Mouse (Mus musculus) forebrain, embryonic 13.5 days (tissue): ENCODE measurements around the gene 5430419D17Rik. TPM values are rescaled to one million over a fixed set of nuclear protein-coding genes. Genes with fewer than 3 reads are reported as not detected.

ENCODE experiments used
- ATAC-seq: fragments of 200-750 bp; cut with Nextera tagmentation; 2 replicates; pipeline ENCODE4 v1.8.0; 2017
- H3K27ac ChIP-seq: fragments of 300-500 bp; sonication (generic); 2 replicates; pipeline ENCODE4 v1.5.1; 2015; ENCODE audit warnings: inconsistent platforms, mild to moderate bottlenecking, moderate library complexity
- H3K27me3 ChIP-seq: fragments of 300-500 bp; sonication (generic); 2 replicates; pipeline ENCODE4 v1.6.1; 2015; ENCODE audit warnings: mild to moderate bottlenecking, inconsistent platforms
- H3K36me3 ChIP-seq: fragments of 300-500 bp; sonication (generic); 2 replicates; pipeline ENCODE4 v1.6.1; 2015; ENCODE audit warnings: mild to moderate bottlenecking, inconsistent platforms; ENCODE audit not compliant: poor library complexity, severe bottlenecking
- H3K4me1 ChIP-seq: fragments of 300-500 bp; sonication (generic); 2 replicates; pipeline ENCODE4 v1.6.1; 2015; ENCODE audit warnings: inconsistent platforms
- H3K4me2 ChIP-seq: fragments of 300-500 bp; sonication (generic); 2 replicates; pipeline ENCODE4 v1.6.1; 2015; ENCODE audit warnings: inconsistent platforms, mild to moderate bottlenecking, moderate library complexity
- H3K4me3 ChIP-seq: fragments of 300-500 bp; sonication (generic); 2 replicates; pipeline ENCODE4 v1.5.1; 2015; ENCODE audit warnings: mild to moderate bottlenecking, inconsistent platforms
- H3K9ac ChIP-seq: fragments of 300-500 bp; sonication (generic); 2 replicates; pipeline ENCODE4 v1.6.1; 2015; ENCODE audit warnings: mild to moderate bottlenecking, inconsistent platforms
- H3K9me3 ChIP-seq: fragments of 300-500 bp; sonication (generic); replicated peaks from 2 replicates; pipeline ENCODE4 v1.6.1; 2016; ENCODE audit warnings: inconsistent platforms
- WGBS: fragments of 180-500 bp; shearing (Covaris S2); methylation state at CpG from one replicate; pipeline ENCODE4 v1.1.7; 2015; 5-methylcytosine and 5-hydroxymethylcytosine counted together
- polyA plus RNA-seq: library from polyadenylated mRNA; unstranded; fragments of >200 nt; fragmentation: Nextera tagmentation; extraction: Ambion mirVana; gene quantifications from 2 replicates; pipeline ENCODE4 v1.2.1, GENCODE M21; 2015

5430419D17Rik gene
- polyA plus RNA-seq, 1 experiment from 2014 or later, result not detected

GRCm38 (mm10) chr7:131318340-131318739 is 144.1 kb downstream of the 5430419D17Rik start:
- no peaks in the 10 kb centered on the region for H3K27me3 ChIP-seq
- H3K36me3 ChIP-seq, result no peaks in the 10 kb centered on the region
- H3K9ac ChIP-seq, result no peak overlapping the region
- ATAC-seq, result no peak
- no peak overlapping the region for H3K4me3 ChIP-seq
- no peak overlapping the region for H3K27ac ChIP-seq
- no peak overlapping the region for H3K4me2 ChIP-seq
- H3K4me1 ChIP-seq, result no peaks in the 10 kb centered on the region
- no peaks in the 10 kb centered on the region for H3K9me3 ChIP-seq
- WGBS, result 85% methylated on average over 6 of the region's 7 CpGs

DNA sequence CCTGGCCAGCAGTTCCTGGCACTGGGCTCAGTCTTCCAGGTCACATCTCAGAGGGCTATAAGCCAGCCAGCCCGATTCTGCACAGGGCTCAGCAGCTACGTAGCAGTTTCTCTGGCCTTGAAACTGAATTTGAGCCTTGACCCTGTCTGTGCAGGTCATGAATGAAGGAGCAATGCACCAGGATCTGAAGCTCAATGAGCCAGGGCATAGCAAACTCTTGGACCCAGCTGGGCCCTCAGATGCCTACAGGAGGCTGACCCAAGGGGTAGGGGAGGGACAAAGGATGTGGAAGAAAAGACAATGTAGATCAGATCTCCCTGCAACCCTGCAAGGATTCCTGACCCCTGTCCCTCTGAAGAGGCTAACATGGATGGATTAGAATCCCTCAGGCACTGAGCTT is 148.0 kb downstream of the 5430419D17Rik start, which contains the start of gene Cuzd1:
Gene Cuzd1, minus strand, starts transcription at position 101 of the 400 bp plus-strand sequence.
- no peak within 1 kb of the TSS for H3K4me2 ChIP-seq
- H3K9ac ChIP-seq, result no peak within 1 kb of the TSS
- H3K36me3 ChIP-seq, result no peaks in the 10 kb centered on the region
- H3K27me3 ChIP-seq, result no peaks in the 10 kb centered on the region
- no peak within 1 kb of the TSS for H3K27ac ChIP-seq
- WGBS, result 79% methylated on average over 2 of the region's 2 CpGs
- no peaks in the 10 kb centered on the region for H3K4me1 ChIP-seq
- H3K9me3 ChIP-seq, result no peaks in the 10 kb centered on the region
- H3K4me3 ChIP-seq, result no peak within 1 kb of the TSS
- ATAC-seq, result no peak

- Histone ChIP-seq H3K36me3 (no peaks in the 10 kb centered on the region), H3K27me3 (no peaks in the 10 kb centered on the region), H3K4me3 (no peak overlapping the region), H3K27ac (no peak overlapping the region), H3K4me2 (no peak overlapping the region), H3K9ac (no peak overlapping the region), H3K9me3 (no peaks in the 10 kb centered on the region), H3K4me1 (no peaks in the 10 kb centered on the region)
- 86% methylated on average over 5 of the region's 5 CpGs for WGBS
- no peak for ATAC-seq
These were observed 152.9 kb downstream of the 5430419D17Rik start for GRCm38 (mm10) chr7:131327054-131327453.

DNA sequence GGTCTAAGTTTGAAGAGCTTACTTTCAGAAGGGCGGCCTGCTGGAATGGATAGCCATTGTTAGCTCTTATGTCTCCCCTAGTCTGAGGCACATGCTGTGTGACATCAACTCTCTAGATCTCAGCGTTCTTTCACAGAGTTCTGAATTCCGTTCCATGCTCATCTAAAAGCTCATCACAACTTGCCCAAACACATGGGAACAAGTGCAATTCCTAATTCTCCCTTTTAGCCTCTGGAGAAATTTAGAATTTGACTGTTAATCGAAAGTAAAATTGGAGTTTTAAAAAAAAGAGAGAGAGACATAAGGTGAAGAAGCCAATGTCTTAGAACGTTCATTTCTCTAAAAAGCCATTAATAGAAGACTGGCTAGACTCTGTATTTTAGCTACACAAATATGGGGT is 155.2 kb downstream of the 5430419D17Rik start, which contains the start of gene Fam24b:
Gene Fam24b, minus strand, starts transcription at position 101 of the 400 bp plus-strand sequence.
- no peaks in the 10 kb centered on the region for H3K36me3 ChIP-seq
- H3K9ac ChIP-seq, result no peak within 1 kb of the TSS
- H3K4me2 ChIP-seq, result no peak within 1 kb of the TSS
- no peaks in the 10 kb centered on the region for H3K4me1 ChIP-seq
- no peak within 1 kb of the TSS for H3K4me3 ChIP-seq
- ATAC-seq, result no peak
- H3K27ac ChIP-seq, result no peak within 1 kb of the TSS
- 88% methylated on average over 5 of the region's 5 CpGs for WGBS
- no peaks in the 10 kb centered on the region for H3K9me3 ChIP-seq
- no peaks in the 10 kb centered on the region for H3K27me3 ChIP-seq

- ATAC-seq, result no peak
- peaks cover 4% of the 10 kb centered on the region; the same call in 1 of the 2 replicates for H3K4me1 ChIP-seq
- no peaks in the 10 kb centered on the region for H3K9me3 ChIP-seq
- H3K4me3 ChIP-seq, result no peak overlapping the region
- H3K27me3 ChIP-seq, result no peaks in the 10 kb centered on the region
- H3K4me2 ChIP-seq, result no peak overlapping the region
- no peak overlapping the region for H3K9ac ChIP-seq
- H3K27ac ChIP-seq, result no peak overlapping the region
- WGBS, result 82% methylated on average over 2 of the region's 2 CpGs
- no peaks in the 10 kb centered on the region for H3K36me3 ChIP-seq
These were observed 157.5 kb downstream of the 5430419D17Rik start for GRCm38 (mm10) chr7:131331688-131332087.

GRCm38 (mm10) chr7:131333564-131333963 is 159.4 kb downstream of the 5430419D17Rik start, which contains the start of gene Fam24a:
Gene Fam24a, plus strand, starts transcription at chr7:131333864.
- WGBS, result 46% methylated on average over 1 of the region's 1 CpGs

GRCm38 (mm10) chr7:131337502-131338068 is 163.4 kb downstream of the 5430419D17Rik start:
- whole genome bisulfite sequencing, result 26% methylated on average over 8 of the region's 8 CpGs
- no peak overlapping the region for H3K9ac ChIP-seq
- H3K4me1 ChIP-seq, result peaks cover 15% of the 10 kb centered on the region; the same call in 1 of the 2 replicates
- H3K36me3 ChIP-seq, result peaks cover 28% of the 10 kb centered on the region
- no peak overlapping the region for H3K27ac ChIP-seq
- no peaks in the 10 kb centered on the region for H3K27me3 ChIP-seq
- no peak for ATAC-seq
- H3K4me2 ChIP-seq, result 0 out of 2 replicates have a peak overlapping the region, but pooled peaks have one; percentile 5
- H3K4me3 ChIP-seq, result no peak overlapping the region
- no peaks in the 10 kb centered on the region for H3K9me3 ChIP-seq

More at GRCm38 (mm10) chr7:131333564-131333963, 159.4 kb downstream of the 5430419D17Rik start, which contains the start of gene Fam24a:
- Histone ChIP-seq H3K4me3 (no peak within 1 kb of the TSS), H3K9ac (no peak within 1 kb of the TSS), H3K27ac (no peak within 1 kb of the TSS), H3K9me3 (no peaks in the 10 kb centered on the region), H3K4me1 (peaks cover 15% of the 10 kb centered on the region; the same call in 1 of the 2 replicates), H3K27me3 (no peaks in the 10 kb centered on the region), H3K4me2 (no peak within 1 kb of the TSS), H3K36me3 (no peaks in the 10 kb centered on the region)
- no peak for ATAC-seq

DNA sequence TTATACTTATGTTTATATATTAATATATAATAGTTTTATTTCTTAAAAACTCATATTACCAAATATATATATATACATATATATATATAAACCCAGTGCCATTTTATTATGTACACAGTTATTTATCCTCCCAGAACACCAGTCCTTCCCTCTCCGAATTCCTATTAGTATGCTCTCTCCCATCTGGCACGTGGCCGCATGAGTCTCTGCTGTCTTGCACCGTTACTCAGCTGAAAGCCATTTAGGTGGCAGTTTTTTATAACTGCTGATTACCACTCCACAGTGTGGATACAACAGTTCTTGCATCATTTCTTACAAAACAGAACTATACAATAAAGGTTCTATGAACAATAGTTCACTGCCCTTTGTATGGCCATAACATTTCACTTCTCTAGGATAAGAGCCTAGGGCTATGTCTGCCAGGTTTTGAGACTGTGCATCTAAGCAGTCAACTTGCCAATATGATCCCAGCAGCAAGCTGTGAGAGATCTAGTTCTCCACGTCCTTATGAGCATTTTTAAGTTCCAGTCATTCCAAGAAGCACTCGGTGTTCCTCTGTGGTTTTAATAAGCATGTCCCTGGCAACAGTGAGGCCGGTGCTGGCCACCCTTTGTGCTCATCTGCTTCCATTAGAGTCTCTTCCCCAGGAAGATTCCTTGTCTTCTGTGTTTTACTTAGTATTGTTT is 171.8 kb downstream of the 5430419D17Rik start:
- Histone ChIP-seq H3K36me3 (peaks cover 65% of the 10 kb centered on the region), H3K27ac (no peak overlapping the region), H3K4me1 (no peaks in the 10 kb centered on the region), H3K9me3 (no peaks in the 10 kb centered on the region), H3K4me3 (no peak overlapping the region), H3K9ac (no peak overlapping the region), H3K27me3 (no peaks in the 10 kb centered on the region), H3K4me2 (no peak overlapping the region)
- WGBS, result 71% methylated on average over 7 of the region's 7 CpGs
- ATAC-seq, result no peak

Other genes starting within 250 kb of the 5430419D17Rik start
- 9.3 and 9.7 TPM in 2 replicates for gene Htra1, start 238.3 kb upstream of the 5430419D17Rik start, polyA plus RNA-seq
- gene Dmbt1, start 142.3 kb upstream of the 5430419D17Rik start, polyA plus RNA-seq, result 0.05 TPM in 1 of 2 replicates, not detected in the other
- not detected in 2 replicates for gene 4933402N03Rik, start 28.1 kb upstream of the 5430419D17Rik start, polyA plus RNA-seq
- gene Cuzd1, start 147.9 kb downstream of the 5430419D17Rik start, polyA plus RNA-seq, result not detected in 2 replicates
- not detected in 2 replicates for gene Fam24b, start 155.1 kb downstream of the 5430419D17Rik start, polyA plus RNA-seq
- gene Fam24a, start 159.5 kb downstream of the 5430419D17Rik start, polyA plus RNA-seq, result not detected in 2 replicates
- gene 2310057M21Rik, start 188.4 kb downstream of the 5430419D17Rik start, polyA plus RNA-seq, result 17.9 and 18.7 TPM in 2 replicates
- 39.6 and 43.1 TPM in 2 replicates for gene Pstk, start 196.7 kb downstream of the 5430419D17Rik start, polyA plus RNA-seq
- gene Ikzf5, start 236.1 kb downstream of the 5430419D17Rik start, polyA plus RNA-seq, result 17.0 and 17.1 TPM in 2 replicates
- 86.1 and 89.4 TPM in 2 replicates for gene Acadsb, start 236.2 kb downstream of the 5430419D17Rik start, polyA plus RNA-seq